8 mouse cellular contexts compared by ENCODE assay signal in the genomic region with DNA sequence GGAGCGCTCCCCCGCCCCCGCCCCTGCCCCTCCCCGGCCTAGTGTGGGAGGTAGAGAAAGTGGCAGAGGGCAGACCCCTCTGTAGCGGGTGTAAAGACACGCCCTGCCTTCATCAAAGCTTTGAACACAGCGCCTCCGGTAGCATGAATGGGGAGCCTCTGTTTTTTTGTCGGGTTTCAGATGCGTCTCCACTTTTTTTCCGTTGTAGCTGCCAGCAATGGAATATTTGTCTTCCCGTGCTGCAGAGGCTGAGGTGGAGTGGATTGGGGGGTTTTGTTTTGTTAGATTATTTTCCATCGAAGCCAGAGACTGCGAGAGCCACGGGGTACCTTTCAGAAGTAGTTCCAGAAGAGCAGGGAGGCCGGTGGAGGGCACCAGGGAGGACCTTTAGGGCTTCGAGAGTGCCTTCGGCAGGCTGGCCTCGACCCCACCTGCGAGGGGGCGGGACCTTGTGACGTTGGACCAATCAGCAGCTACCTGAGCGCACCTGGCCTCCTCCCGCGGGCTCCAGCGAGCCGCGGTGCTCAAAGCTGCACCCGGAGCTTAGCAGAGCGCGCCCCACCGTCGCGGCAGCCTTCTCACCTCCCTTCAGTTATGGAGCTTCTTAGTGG. TPM values are rescaled to one million over a fixed set of nuclear protein-coding genes. Genes with fewer than 3 reads are reported as not detected.
DNase-seq lines count a peak whose midpoint lies in the region; ATAC-seq and TF ChIP-seq lines count a peak whose summit lies in the region.

Gene Cdh3 (plus strand): TSS at position 527 of the 611 bp plus-strand sequence.

- H3K27ac ChIP-seq in left cerebral cortex, adult 2 months: no peak within 1 kb of the TSS
- H3K27ac ChIP-seq in forebrain, embryonic 14.5 days (ENCODE audit: low read depth, low read length): no peak within 1 kb of the TSS

- peaks cover 24% of the 10 kb centered on the region for H3K4me1 ChIP-seq in forebrain, embryonic 14.5 days (ENCODE audit: control insufficient read depth, insufficient read depth, low read length)

- no peaks in the 10 kb centered on the region for H3K9me3 ChIP-seq in forebrain, embryonic 14.5 days (replicated peaks; ENCODE audit: control insufficient read depth, low read length)

- H3K36me3 ChIP-seq in forebrain, embryonic 14.5 days (ENCODE audit: control insufficient read depth, insufficient read depth, low read length): no peaks in the 10 kb centered on the region

- H3K4me2 ChIP-seq in forebrain, embryonic 14.5 days (ENCODE audit: low read length): peak within 1 kb of the TSS; percentile 46

- intact Hi-C loops in left cerebral cortex, adult 2 months (cut with DNase I): no loop called here

- under 1% methylated on average over 29 of the region's 34 CpGs for WGBS in forebrain, embryonic 14.5 days

- ATAC-seq in forebrain, embryonic 14.5 days: no peak
- no peak for ATAC-seq in erythroid progenitor cell, adult 5-6 weeks (replicated peaks; ENCODE audit: low FRiP score, poor library complexity, severe bottlenecking)

- H3K4me3 ChIP-seq in left cerebral cortex, adult 2 months: peak within 1 kb of the TSS; percentile 11; the same call in 1 of the 2 replicates
- H3K4me3 ChIP-seq in forebrain, embryonic 14.5 days (ENCODE audit: low read depth, low read length): peak within 1 kb of the TSS; percentile 28

- H3K9ac ChIP-seq in forebrain, embryonic 14.5 days (ENCODE audit: low read length): peak within 1 kb of the TSS; percentile 29; the same call in 1 of the 2 replicates

- peak in 1 of 2 experiments; percentile 11 for DNase-seq in left cerebral cortex, adult 2 months (ENCODE audit: extremely low spot score in 1 of 2, low spot score in 2 of 2)
- no peak for DNase-seq in left cerebral cortex, adult 9 months (ENCODE audit: low spot score in 2 of 2)
- DNase-seq in forebrain, embryonic 14.5 days (ENCODE audit: low spot score): peak; percentile 28
- peak; percentile 79 for DNase-seq in kidney, adult 18-20 months
- DNase-seq in lung, adult 18-20 months: peak; percentile 84 to 89
- DNase-seq in ovary, postnatal 36 days (ENCODE audit: low spot score): peak; percentile 53
- DNase-seq in right cerebral cortex, postnatal 14 days: no peak

- TF ChIP-seq CTCF in left cerebral cortex, adult 2 months (IDR thresholded peaks at IDR 0.05): no peak

- H3K27me3 ChIP-seq in forebrain, embryonic 14.5 days (replicated peaks; ENCODE audit: control insufficient read depth, insufficient read depth, low read length): peaks cover 60% of the 10 kb centered on the region

RNA-seq across cellular contexts. Expression of gene Cdh3, which starts in this region (rescaled TPM):
- under 1 TPM; 0.33 to 0.45 TPM for total RNA-seq in left cerebral cortex, adult 2 months (2021)
- polyA plus RNA-seq in forebrain, embryonic 14.5 days (2014; fragmentation: Nextera tagmentation; extraction: Ambion mirVana): 0.67 and 1.1 TPM in 2 replicates
- total RNA-seq in erythroid progenitor cell, adult 5-6 weeks (2015; ENCODE audit: low replicate concordance): not detected in 2 replicates
- not detected in 2 replicates for total RNA-seq in erythroid progenitor cell, adult 5-6 weeks (2017; ENCODE audit: low replicate concordance)

Comparison
In these comparisons a context has a peak if more than half of its experiments do, and no peak if none do; other contexts are left out.
1. DNase-seq: peak in forebrain, embryonic 14.5 days (single experiment), kidney, adult 18-20 months (single experiment), lung, adult 18-20 months (2 of 2) and ovary, postnatal 36 days (single experiment); none in left cerebral cortex, adult 9 months (0 of 2) and right cerebral cortex, postnatal 14 days (single experiment).